Mouse (Mus musculus) hindbrain, embryonic 15.5 days (tissue): ENCODE measurements at regions not wholly inside any gene's neighbourhood (a gene's known extent, or its start where the extent isn't known, plus 50 kb on each side); places are given as distances from the start of the nearest gene placed in this dataset.
A peak's percentile ranks its signal among the peaks of the same experiment; 100 is the strongest.

Experiments used
- ATAC-seq: fragments of 200-750 bp; cut with Nextera tagmentation; 2 replicates; pipeline ENCODE4 v1.8.0; 2017; ENCODE audit warnings: low read depth, moderate number of reproducible peaks, moderate TSS enrichment; ENCODE audit not compliant: low FRiP score
- H3K27ac ChIP-seq: fragments of 300-500 bp; sonication (generic); replicated peaks from 2 replicates; pipeline ENCODE4 v1.5.1; 2015; ENCODE audit warnings: mild to moderate bottlenecking, inconsistent platforms
- H3K27me3 ChIP-seq: fragments of 300-500 bp; sonication (generic); 2 replicates; pipeline ENCODE4 v1.6.1; 2015; ENCODE audit warnings: control low read depth, inconsistent platforms
- H3K36me3 ChIP-seq: fragments of 300-500 bp; sonication (generic); 2 replicates; pipeline ENCODE4 v1.6.1; 2015; ENCODE audit warnings: control low read depth, inconsistent platforms
- H3K4me1 ChIP-seq: fragments of 300-500 bp; sonication (generic); replicated peaks from 2 replicates; pipeline ENCODE4 v1.6.1; 2015; ENCODE audit warnings: control low read depth, inconsistent platforms
- H3K4me2 ChIP-seq: fragments of 300-500 bp; sonication (generic); 2 replicates; pipeline ENCODE4 v1.6.1; 2015; ENCODE audit warnings: moderate library complexity, mild to moderate bottlenecking, inconsistent platforms
- H3K4me3 ChIP-seq: fragments of 300-500 bp; sonication (generic); 2 replicates; pipeline ENCODE4 v1.5.1; 2015; ENCODE audit warnings: mild to moderate bottlenecking, inconsistent platforms
- H3K9ac ChIP-seq: fragments of 300-500 bp; sonication (generic); 2 replicates; pipeline ENCODE4 v1.6.1; 2015; ENCODE audit warnings: inconsistent platforms
- H3K9me3 ChIP-seq: fragments of 300-500 bp; sonication (generic); 2 replicates; pipeline ENCODE4 v1.6.1; 2016; ENCODE audit warnings: control low read depth, inconsistent platforms
- WGBS: fragments of 180-500 bp; shearing (Covaris S2); methylation state at CpG from one replicate; pipeline ENCODE4 v1.1.7; 2015; 5-methylcytosine and 5-hydroxymethylcytosine counted together

- Histone ChIP-seq H3K9ac (no peak overlapping the region), H3K9me3 (no peaks in the 10 kb centered on the region), H3K4me1 (no peaks in the 10 kb centered on the region), H3K36me3 (no peaks in the 10 kb centered on the region), H3K27ac (no peak overlapping the region), H3K27me3 (no peaks in the 10 kb centered on the region), H3K4me2 (no peak overlapping the region), H3K4me3 (no peak overlapping the region)
- no peak for ATAC-seq
- WGBS, result 78% methylated on average over 18 of the region's 18 CpGs
Observed at GRCm38 (mm10) chr7:34484908-34485598, 91.9 kb upstream of the Lsm14a start.

- 78% methylated on average over 7 of the region's 9 CpGs for WGBS
- no peak overlapping the region for H3K9ac ChIP-seq
- no peak overlapping the region for H3K4me2 ChIP-seq
- no peaks in the 10 kb centered on the region for H3K9me3 ChIP-seq
- no peak overlapping the region for H3K27ac ChIP-seq
- H3K27me3 ChIP-seq, result no peaks in the 10 kb centered on the region
- H3K36me3 ChIP-seq, result no peaks in the 10 kb centered on the region
- H3K4me3 ChIP-seq, result no peak overlapping the region
- no peaks in the 10 kb centered on the region for H3K4me1 ChIP-seq
- ATAC-seq, result no peak
Observed at GRCm38 (mm10) chr7:34483368-34483767, 90.3 kb upstream of the Lsm14a start.

- no peak for ATAC-seq
- no peaks in the 10 kb centered on the region for H3K36me3 ChIP-seq
- no peaks in the 10 kb centered on the region for H3K9me3 ChIP-seq
- H3K9ac ChIP-seq, result no peak overlapping the region
- H3K27me3 ChIP-seq, result no peaks in the 10 kb centered on the region
- H3K27ac ChIP-seq, result no peak overlapping the region
- no peak overlapping the region for H3K4me3 ChIP-seq
- H3K4me2 ChIP-seq, result no peak overlapping the region
- H3K4me1 ChIP-seq, result no peaks in the 10 kb centered on the region
- WGBS, result 76% methylated on average over 5 of the region's 5 CpGs
Observed at GRCm38 (mm10) chr7:34480771-34481170, 87.7 kb upstream of the Lsm14a start.

- 24% methylated on average over 14 of the region's 14 CpGs for WGBS
- Histone ChIP-seq H3K9ac (no peak overlapping the region), H3K4me2 (peak overlapping the region; percentile 40), H3K4me1 (no peaks in the 10 kb centered on the region), H3K36me3 (no peaks in the 10 kb centered on the region), H3K9me3 (no peaks in the 10 kb centered on the region), H3K27ac (no peak overlapping the region), H3K4me3 (no peak overlapping the region), H3K27me3 (no peaks in the 10 kb centered on the region)
- no peak for ATAC-seq
Observed at GRCm38 (mm10) chr7:34471003-34471402, 77.9 kb upstream of the Lsm14a start.

- Histone ChIP-seq H3K36me3 (no peaks in the 10 kb centered on the region), H3K4me2 (no peak overlapping the region), H3K9me3 (no peaks in the 10 kb centered on the region), H3K27me3 (no peaks in the 10 kb centered on the region), H3K9ac (no peak overlapping the region), H3K27ac (no peak overlapping the region), H3K4me1 (no peaks in the 10 kb centered on the region), H3K4me3 (no peak overlapping the region)
- no peak for ATAC-seq
- WGBS, result 63% methylated on average over 9 of the region's 9 CpGs
Observed at GRCm38 (mm10) chr7:34462069-34462468, 69.0 kb upstream of the Lsm14a start.

- Histone ChIP-seq H3K9ac (no peak overlapping the region), H3K4me3 (no peak overlapping the region), H3K27me3 (no peaks in the 10 kb centered on the region), H3K4me2 (no peak overlapping the region), H3K4me1 (no peaks in the 10 kb centered on the region), H3K27ac (no peak overlapping the region), H3K36me3 (no peaks in the 10 kb centered on the region), H3K9me3 (no peaks in the 10 kb centered on the region)
- 90% methylated on average over 3 of the region's 3 CpGs for WGBS
- no peak for ATAC-seq
Observed at GRCm38 (mm10) chr7:34459834-34460495, 66.8 kb upstream of the Lsm14a start.

- no peak for ATAC-seq
- Histone ChIP-seq H3K4me1 (no peaks in the 10 kb centered on the region), H3K9ac (no peak overlapping the region), H3K27ac (no peak overlapping the region), H3K27me3 (no peaks in the 10 kb centered on the region), H3K36me3 (no peaks in the 10 kb centered on the region), H3K9me3 (no peaks in the 10 kb centered on the region), H3K4me3 (no peak overlapping the region), H3K4me2 (no peak overlapping the region)
- WGBS, result 76% methylated on average over 4 of the region's 4 CpGs
Observed at GRCm38 (mm10) chr7:34458851-34459250, 65.7 kb upstream of the Lsm14a start.

GRCm38 (mm10) chr7:34448364-34448763 lies 55.2 kb upstream of the Lsm14a start:
- 87% methylated on average over 2 of the region's 2 CpGs for WGBS
- Histone ChIP-seq H3K4me2 (no peak overlapping the region), H3K36me3 (no peaks in the 10 kb centered on the region), H3K9ac (no peak overlapping the region), H3K27ac (no peak overlapping the region), H3K9me3 (no peaks in the 10 kb centered on the region), H3K27me3 (no peaks in the 10 kb centered on the region), H3K4me3 (no peak overlapping the region), H3K4me1 (no peaks in the 10 kb centered on the region)
- no peak for ATAC-seq

GRCm38 (mm10) chr7:34444263-34444662 lies 51.1 kb upstream of the Lsm14a start:
- ATAC-seq, result no peak
- WGBS, result 38% methylated on average over 17 of the region's 17 CpGs
- H3K9ac ChIP-seq, result no peak overlapping the region
- H3K27ac ChIP-seq, result no peak overlapping the region
- H3K9me3 ChIP-seq, result no peaks in the 10 kb centered on the region
- H3K27me3 ChIP-seq, result no peaks in the 10 kb centered on the region
- peak overlapping the region; percentile 27 for H3K4me2 ChIP-seq
- no peak overlapping the region for H3K4me3 ChIP-seq
- no peaks in the 10 kb centered on the region for H3K4me1 ChIP-seq
- H3K36me3 ChIP-seq, result no peaks in the 10 kb centered on the region
